Mouse (Mus musculus) limb, embryonic 14.5 days (tissue): ENCODE measurements around the gene Afg3l1. TPM values are rescaled to one million over a fixed set of nuclear protein-coding genes. Genes with fewer than 3 reads are reported as not detected.

Experiments
- ATAC-seq: fragments of 200-750 bp; cut with Nextera tagmentation; 2 replicates; pipeline ENCODE4 v1.8.0; 2017; ENCODE audit warnings: low read depth, moderate number of reproducible peaks, moderate TSS enrichment; ENCODE audit not compliant: low FRiP score
- DNase-seq: peaks from one replicate; pipeline ENCODE4 v3.0.0-alpha.2; 2015; ENCODE audit warnings: low spot score
- H3K27ac ChIP-seq: fragments of 300-500 bp; sonication (generic); replicated peaks from 2 replicates; pipeline ENCODE4 v1.5.1; 2014; ENCODE audit warnings: low read depth, mild to moderate bottlenecking, low read length, moderate library complexity, mixed read lengths
- H3K27me3 ChIP-seq: fragments of 300-500 bp; sonication (generic); 2 replicates; pipeline ENCODE4 v1.6.1; 2014; ENCODE audit warnings: low read length, mixed read lengths; ENCODE audit not compliant: control insufficient read depth, insufficient read depth
- H3K36me3 ChIP-seq: fragments of 300-500 bp; sonication (generic); 2 replicates; pipeline ENCODE4 v1.6.1; 2014; ENCODE audit warnings: mild to moderate bottlenecking, low read length, moderate library complexity, mixed read lengths; ENCODE audit not compliant: control insufficient read depth, insufficient read depth
- H3K4me1 ChIP-seq: fragments of 300-500 bp; sonication (generic); 2 replicates; pipeline ENCODE4 v1.6.1; 2014; ENCODE audit warnings: antibody characterized with exemption, low read length, mixed read lengths; ENCODE audit not compliant: control insufficient read depth, insufficient read depth
- H3K4me2 ChIP-seq: fragments of 300-500 bp; sonication (generic); replicated peaks from 2 replicates; pipeline ENCODE4 v1.6.1; 2014; ENCODE audit warnings: low read depth, mild to moderate bottlenecking, low read length, moderate library complexity; ENCODE audit not compliant: severe bottlenecking
- H3K4me3 ChIP-seq: fragments of 300-500 bp; sonication (generic); replicated peaks from 2 replicates; pipeline ENCODE4 v1.5.1; 2014; ENCODE audit warnings: low read length
- H3K9ac ChIP-seq: fragments of 300-500 bp; sonication (generic); 2 replicates; pipeline ENCODE4 v1.6.1; 2014; ENCODE audit warnings: mild to moderate bottlenecking, low read depth, low read length, moderate library complexity; ENCODE audit not compliant: severe bottlenecking
- H3K9me3 ChIP-seq: fragments of 300-500 bp; sonication (generic); 2 replicates; pipeline ENCODE4 v1.6.1; 2016; ENCODE audit warnings: low read length; ENCODE audit not compliant: control insufficient read depth
- POLR2A ChIP-seq: fragments of 200-500 bp; IDR thresholded peaks from 2 replicates; pipeline ENCODE4 v1.8.0; 2012; ENCODE audit warnings: inconsistent platforms, mild to moderate bottlenecking, moderate library complexity, borderline replicate concordance; ENCODE audit not compliant: insufficient read depth, insufficient read length; ENCODE audit errors: extremely low read depth
- WGBS: fragments of 180-500 bp; shearing (Covaris S2); extraction: QIAGEN DNeasy Blood & Tissue Kit; methylation state at CpG from one replicate; pipeline ENCODE4 v1.1.7; 2014; 5-methylcytosine and 5-hydroxymethylcytosine counted together
- polyA plus RNA-seq, 2 experiments: library from polyadenylated mRNA; depleted of rRNA in 1 of 2; stranded (reverse) in 1 of 2; unstranded in 1 of 2; fragments of >200 nt; fragmentation: Nextera tagmentation in 1 of 2; extraction: Ambion mirVana in 1 of 2; gene quantifications; 2 replicates each; pipeline versions ENCODE4 v1.2.1 to v1.2.3; 2012 to 2014

Gene Afg3l1
- polyA plus RNA-seq, 2 experiments: 30.8 to 31.1 TPM

- Histone ChIP-seq H3K4me3 (no peak overlapping the region), H3K4me2 (no peak overlapping the region), H3K4me1 (no peaks in the 10 kb centered on the region), H3K36me3 (peaks cover 92% of the 10 kb centered on the region), H3K27me3 (no peaks in the 10 kb centered on the region), H3K9ac (no peak overlapping the region), H3K9me3 (peaks cover 5% of the 10 kb centered on the region; the same call in 1 of the 2 replicates), H3K27ac (no peak overlapping the region)
- no peak for TF ChIP-seq POLR2A
- WGBS: 90% methylated on average over 11 of the region's 11 CpGs
- ATAC-seq (no peak), DNase-seq (no peak)
Observed at GRCm38 (mm10) chr8:123498963-123499362, 21.3 kb downstream of the Afg3l1 start.

- Histone ChIP-seq H3K27ac (no peak overlapping the region), H3K4me1 (no peaks in the 10 kb centered on the region), H3K9ac (no peak overlapping the region), H3K4me2 (no peak overlapping the region), H3K27me3 (no peaks in the 10 kb centered on the region), H3K4me3 (no peak overlapping the region), H3K36me3 (peaks cover 92% of the 10 kb centered on the region), H3K9me3 (peaks cover 5% of the 10 kb centered on the region; the same call in 1 of the 2 replicates)
- DNase-seq (no peak), ATAC-seq (no peak)
- 96% methylated on average over 11 of the region's 11 CpGs for WGBS
- no peak for TF ChIP-seq POLR2A
Observed at GRCm38 (mm10) chr8:123499556-123499955, 21.9 kb downstream of the Afg3l1 start.

GRCm38 (mm10) chr8:123502192-123502591, 24.5 kb downstream of the Afg3l1 start:
- WGBS: 90% methylated on average over 5 of the region's 5 CpGs

GRCm38 (mm10) chr8:123503801-123504467, 26.2 kb downstream of the Afg3l1 start:
- 97% methylated on average over 6 of the region's 6 CpGs for WGBS
- ATAC-seq (no peak), DNase-seq (no peak)
- Histone ChIP-seq H3K4me3 (no peak overlapping the region), H3K9ac (no peak overlapping the region), H3K4me1 (no peaks in the 10 kb centered on the region), H3K27ac (no peak overlapping the region), H3K27me3 (no peaks in the 10 kb centered on the region), H3K4me2 (no peak overlapping the region), H3K9me3 (peaks cover 5% of the 10 kb centered on the region; the same call in 1 of the 2 replicates), H3K36me3 (peaks cover 95% of the 10 kb centered on the region)
- no peak for TF ChIP-seq POLR2A

More at GRCm38 (mm10) chr8:123502192-123502591, 24.5 kb downstream of the Afg3l1 start:
- Histone ChIP-seq H3K4me2 (no peak overlapping the region), H3K9me3 (peaks cover 5% of the 10 kb centered on the region; the same call in 1 of the 2 replicates), H3K4me3 (no peak overlapping the region), H3K27me3 (no peaks in the 10 kb centered on the region), H3K4me1 (no peaks in the 10 kb centered on the region), H3K9ac (no peak overlapping the region), H3K36me3 (peaks cover 91% of the 10 kb centered on the region), H3K27ac (no peak overlapping the region)
- no peak for TF ChIP-seq POLR2A
- DNase-seq: no peak
- no peak for ATAC-seq

- Histone ChIP-seq H3K9ac (no peak overlapping the region), H3K9me3 (peaks cover 5% of the 10 kb centered on the region; the same call in 1 of the 2 replicates), H3K27me3 (no peaks in the 10 kb centered on the region), H3K4me2 (no peak overlapping the region), H3K4me1 (no peaks in the 10 kb centered on the region), H3K4me3 (no peak overlapping the region), H3K27ac (no peak overlapping the region), H3K36me3 (peaks cover 95% of the 10 kb centered on the region)
- no peak for DNase-seq
- WGBS: 81% methylated on average over 9 of the region's 9 CpGs
- ATAC-seq: no peak
- TF ChIP-seq POLR2A: no peak
Observed at GRCm38 (mm10) chr8:123504591-123505195, 27.0 kb downstream of the Afg3l1 start.
